Mouse (Mus musculus) stomach, postnatal 0 days (tissue): Measurements from ENCODE around the gene Pkp3.

Experiments
- CTCF ChIP-seq: IDR thresholded peaks from 2 replicates; pipeline ENCODE4 v1.5.1; 2016; ENCODE audit warnings: antibody characterized with exemption, low read depth, mild to moderate bottlenecking, moderate library complexity
- EP300 ChIP-seq: optimal IDR thresholded peaks from 2 replicates; pipeline ENCODE3; 2016; ENCODE audit warnings: antibody characterized with exemption

GRCm38 (mm10) chr7:141087894-141088293 is 9.9 kb downstream of the Pkp3 start:
- TF ChIP-seq CTCF (no peak), EP300 (no peak)
